Mouse (Mus musculus) liver, embryonic 14.5 days (tissue): ENCODE results near the gene Arpp21.

ENCODE experiments used
- CTCF ChIP-seq: IDR thresholded peaks from 2 replicates; pipeline ENCODE4 v1.5.1; 2016; ENCODE audit warnings: antibody characterized with exemption, low read depth, control low read depth
- EP300 ChIP-seq: IDR thresholded peaks from 2 replicates; pipeline ENCODE4 v1.6.1; 2016; ENCODE audit warnings: antibody characterized with exemption, low read depth

DNA sequence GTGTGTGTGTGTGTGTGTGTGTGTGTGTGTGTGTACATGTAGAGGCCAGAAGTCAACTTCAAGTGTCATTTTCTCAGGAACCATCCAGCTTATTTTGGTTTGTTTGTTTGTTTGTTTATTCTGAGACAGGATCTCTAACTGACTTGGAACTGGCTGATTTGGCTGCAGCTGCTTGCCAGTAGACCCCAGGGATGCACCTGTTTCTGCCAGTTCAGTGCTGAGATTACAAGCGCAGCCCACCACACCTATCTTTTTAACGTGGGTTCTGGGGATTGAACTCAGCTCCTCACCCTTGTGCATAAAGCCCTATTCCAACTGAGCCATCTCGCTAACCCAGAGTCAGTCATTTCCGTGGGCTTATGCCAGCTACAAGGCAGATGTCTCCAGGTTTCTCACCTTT, 111.6 kb downstream of the Arpp21 start:
- TF ChIP-seq CTCF = no peak
- no peak for TF ChIP-seq EP300
